Mouse (Mus musculus) olfactory bulb, adult 2 months (tissue): ENCODE data around the gene Trim30d.

Experiments used
- CTCF ChIP-seq: fragments of 200-500 bp; IDR thresholded peaks from 2 replicates; pipeline ENCODE4 v1.5.1; 2012; ENCODE audit warnings: low read depth, mild to moderate bottlenecking, low read length, moderate library complexity; ENCODE audit not compliant: insufficient read depth
- POLR2A ChIP-seq: fragments of 200-500 bp; IDR thresholded peaks from 2 replicates; pipeline ENCODE4 v1.6.1; 2012; ENCODE audit warnings: mild to moderate bottlenecking, low read depth, low read length, moderate library complexity; ENCODE audit not compliant: insufficient read depth

GRCm38 (mm10) chr7:104465065-104465744 is 42.4 kb downstream of the Trim30d start, which contains the start of gene Trim30a:
- TF ChIP-seq POLR2A (no peak), CTCF (no peak)
